Mouse (Mus musculus) CH12.LX (cell line): ENCODE data around the gene Trappc3.

Experiments used
- CTCF ChIP-seq, 2 experiments: IDR thresholded peaks in 1 of 2; conservative IDR thresholded peaks in 1 of 2; 2 replicates each; pipeline ENCODE4 v1.5.1; 2011 to 2012; ENCODE audit warnings: low read depth in 2 of 2, low read length in 2 of 2, improper control_type of control experiment in 1 of 2, inconsistent platforms in 1 of 2, mild to moderate bottlenecking in 1 of 2, moderate library complexity in 1 of 2
- GABPA ChIP-seq: IDR thresholded peaks from 2 replicates; pipeline ENCODE4 v1.6.1; 2012; ENCODE audit warnings: low read depth, low read length, improper control_type of control experiment, inconsistent platforms; ENCODE audit not compliant: insufficient replicate concordance
- MEF2A ChIP-seq: IDR thresholded peaks from 2 replicates; pipeline ENCODE4 v1.6.1; 2014; ENCODE audit warnings: low read depth, mild to moderate bottlenecking, inconsistent platforms, low read length, improper control_type of control experiment, borderline replicate concordance

GRCm38 (mm10) chr4:126262119-126262807 lies at the start of gene Trappc3:
- peak; percentile 55; the same call in 1 of the 2 replicates for TF ChIP-seq GABPA
- TF ChIP-seq CTCF (conservative IDR thresholded peaks at IDR 0.05 in 1 of 2, IDR thresholded peaks at IDR 0.05 in 1 of 2; ENCODE audit: low read depth in 2 of 2, low read length in 2 of 2), result peak; percentile 64 to 99; a peak in 3 of 4 replicates
- TF ChIP-seq MEF2A, result peak; percentile 79; the same call in 1 of the 2 replicates
